Mouse (Mus musculus): ENCODE measurements at regions not wholly inside any gene's neighbourhood (a gene's known extent, or its start where the extent isn't known, plus 50 kb on each side); places are given as distances from the start of the nearest gene placed in this dataset.
"Not testable (repeated sequence)": the region's sequence is repeated elsewhere in the genome, so short reads cannot be mapped to it uniquely, and the experiment has no call there.

- no peak for DNase-seq
- intact Hi-C loops (cut with DNase I): no loop called here
Observed at GRCm38 (mm10) chr15:19778651-19779050, 670.4 kb upstream of the Cdh12 start.

GRCm38 (mm10) chr15:19783883-19784282, 665.2 kb upstream of the Cdh12 start:
- DNase-seq: no peak
- intact Hi-C loops (cut with DNase I): no loop called here

GRCm38 (mm10) chr15:19806994-19807393, 642.1 kb upstream of the Cdh12 start:
- no peak for DNase-seq
- intact Hi-C loops (cut with DNase I): no loop called here

GRCm38 (mm10) chr15:19813647-19814046, 635.4 kb upstream of the Cdh12 start:
- DNase-seq: no peak
- intact Hi-C loops (cut with DNase I): no loop called here

- intact Hi-C loops (cut with DNase I); DNase-seq: not testable (repeated sequence)
Observed at GRCm38 (mm10) chr15:19856892-19857655, 592.0 kb upstream of the Cdh12 start.

GRCm38 (mm10) chr15:19857656-19858006, 591.4 kb upstream of the Cdh12 start:
- intact Hi-C loops (cut with DNase I): no loop called here

GRCm38 (mm10) chr15:19858668-19859067, 590.4 kb upstream of the Cdh12 start:
- intact Hi-C loops (cut with DNase I): no loop called here
- no peak for DNase-seq

More at GRCm38 (mm10) chr15:19857656-19858006, 591.4 kb upstream of the Cdh12 start:
- no peak for DNase-seq

GRCm38 (mm10) chr15:19863979-19864378, 585.1 kb upstream of the Cdh12 start:
- DNase-seq: no peak
- intact Hi-C loops (cut with DNase I): no loop called here

- intact Hi-C loops (cut with DNase I): no loop called here
Observed at GRCm38 (mm10) chr15:19866559-19866958, 582.5 kb upstream of the Cdh12 start.

GRCm38 (mm10) chr15:19869041-19869440, 580.0 kb upstream of the Cdh12 start:
- intact Hi-C loops (cut with DNase I): no loop called here
- no peak for DNase-seq

More at GRCm38 (mm10) chr15:19866559-19866958, 582.5 kb upstream of the Cdh12 start:
- no peak for DNase-seq

GRCm38 (mm10) chr15:19872611-19873010, 576.5 kb upstream of the Cdh12 start:
- peak; percentile 56 for DNase-seq
- intact Hi-C loops (cut with DNase I): no loop called here
